Mouse (Mus musculus) liver, embryonic 14.5 days (tissue): ENCODE measurements at regions not wholly inside any gene's neighbourhood (a gene's known extent, or its start where the extent isn't known, plus 50 kb on each side); places are given as distances from the start of the nearest gene placed in this dataset.

Source experiments
- CTCF ChIP-seq: IDR thresholded peaks from 2 replicates; pipeline ENCODE4 v1.5.1; 2016; ENCODE audit warnings: antibody characterized with exemption, low read depth, control low read depth
- EP300 ChIP-seq: IDR thresholded peaks from 2 replicates; pipeline ENCODE4 v1.6.1; 2016; ENCODE audit warnings: antibody characterized with exemption, low read depth

- TF ChIP-seq EP300: no peak
- TF ChIP-seq CTCF: no peak
Observed at GRCm38 (mm10) chr3:156141355-156141754, 420.2 kb upstream of the Negr1 start.
